Mouse (Mus musculus): Measurements from ENCODE around the gene Dock2.

GRCm38 (mm10) chr11:34212853-34213252, 570.8 kb downstream of the Dock2 start:
- no peak for TF ChIP-seq POLR2A (IDR thresholded peaks at IDR 0.05; ENCODE audit: insufficient read depth, low read length)
- peak; percentile 5 for TF ChIP-seq CTCF (IDR thresholded peaks at IDR 0.05; ENCODE audit: low read depth, low read length)
- TF ChIP-seq EP300 (IDR thresholded peaks at IDR 0.05; ENCODE audit: insufficient read depth, low read depth, low read length) = no peak
